Mouse (Mus musculus): Measurements from ENCODE around the gene Dscaml1. TPM values are rescaled to one million over a fixed set of nuclear protein-coding genes. Genes with fewer than 3 reads are reported as not detected.

The Dscaml1 gene
- polyA plus RNA-seq, 1 experiment from 2014 or later: 0.24 TPM

DNA sequence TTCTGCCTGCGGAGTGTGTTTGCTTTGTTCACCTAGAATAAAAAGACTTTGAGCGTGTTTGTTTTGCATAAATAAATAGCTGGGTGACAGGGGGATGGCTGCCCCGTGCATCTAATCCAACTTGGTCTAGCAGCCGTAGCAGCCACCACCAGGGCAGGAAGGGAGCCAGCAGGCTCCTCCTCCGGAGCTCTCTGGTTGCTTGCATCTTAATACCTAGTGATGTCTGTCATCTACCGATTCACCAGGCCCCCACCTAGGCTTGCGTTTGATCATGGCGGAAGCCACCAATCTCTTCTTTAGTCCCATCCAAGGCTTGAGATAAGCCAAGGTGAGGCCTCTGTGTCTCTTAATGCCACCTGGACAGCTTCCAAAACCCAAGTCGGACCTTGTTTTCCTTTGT, 193.6 kb downstream of the Dscaml1 start:
- H3K9ac ChIP-seq (ENCODE audit: low read depth, low read length): no peak overlapping the region
- H3K4me2 ChIP-seq (ENCODE audit: low read length): no peak overlapping the region
- ATAC-seq (replicated peaks; ENCODE audit: low FRiP score, low read depth): no peak
- H3K4me1 ChIP-seq (replicated peaks; ENCODE audit: insufficient read depth, low read length): no peaks in the 10 kb centered on the region
- no peaks in the 10 kb centered on the region for H3K36me3 ChIP-seq (ENCODE audit: insufficient read depth, low read length)
- DNase-seq (ENCODE audit: low spot score): no peak
- no peak overlapping the region for H3K27ac ChIP-seq
- no peak overlapping the region for H3K4me3 ChIP-seq (replicated peaks; ENCODE audit: low read depth, low read length)
- no peaks in the 10 kb centered on the region for H3K9me3 ChIP-seq (replicated peaks; ENCODE audit: low read length)
- no peak for TF ChIP-seq CTCF (IDR thresholded peaks at IDR 0.05; ENCODE audit: low read depth)
- WGBS: 44% methylated on average over 9 of the region's 9 CpGs
- no peaks in the 10 kb centered on the region for H3K27me3 ChIP-seq (ENCODE audit: insufficient read depth, low read length)

DNA sequence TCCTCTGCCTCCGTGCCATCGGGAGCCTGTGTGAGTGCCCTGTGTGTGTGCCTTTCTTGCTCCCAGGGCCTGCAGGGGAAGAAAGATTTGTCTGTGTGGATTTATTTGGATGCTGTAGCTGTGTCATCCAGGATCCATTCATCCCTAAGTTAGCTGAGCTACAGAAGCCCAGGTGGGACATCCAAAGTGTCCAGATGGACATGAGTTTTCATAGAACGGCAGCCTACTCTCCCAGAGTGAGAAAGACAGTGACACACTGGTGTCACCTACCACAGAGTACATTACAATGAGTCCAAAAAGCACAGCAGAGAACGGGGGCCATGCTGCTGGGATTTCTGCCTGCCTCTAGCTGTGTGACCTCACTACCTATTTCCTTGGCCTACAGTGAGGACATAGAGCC, 194.5 kb downstream of the Dscaml1 start:
- no peak overlapping the region for H3K9ac ChIP-seq (ENCODE audit: low read depth, low read length)
- ATAC-seq (replicated peaks; ENCODE audit: low FRiP score, low read depth) (no peak), DNase-seq (ENCODE audit: low spot score) (no peak)
- no peak overlapping the region for H3K27ac ChIP-seq
- no peaks in the 10 kb centered on the region for H3K4me1 ChIP-seq (replicated peaks; ENCODE audit: insufficient read depth, low read length)
- 84% methylated on average over 4 of the region's 4 CpGs for WGBS
- H3K27me3 ChIP-seq (ENCODE audit: insufficient read depth, low read length): no peaks in the 10 kb centered on the region
- H3K4me3 ChIP-seq (replicated peaks; ENCODE audit: low read depth, low read length): no peak overlapping the region
- H3K36me3 ChIP-seq (ENCODE audit: insufficient read depth, low read length): no peaks in the 10 kb centered on the region
- H3K4me2 ChIP-seq (ENCODE audit: low read length): no peak overlapping the region
- no peak for TF ChIP-seq CTCF (IDR thresholded peaks at IDR 0.05; ENCODE audit: low read depth)
- no peaks in the 10 kb centered on the region for H3K9me3 ChIP-seq (replicated peaks; ENCODE audit: low read length)

DNA sequence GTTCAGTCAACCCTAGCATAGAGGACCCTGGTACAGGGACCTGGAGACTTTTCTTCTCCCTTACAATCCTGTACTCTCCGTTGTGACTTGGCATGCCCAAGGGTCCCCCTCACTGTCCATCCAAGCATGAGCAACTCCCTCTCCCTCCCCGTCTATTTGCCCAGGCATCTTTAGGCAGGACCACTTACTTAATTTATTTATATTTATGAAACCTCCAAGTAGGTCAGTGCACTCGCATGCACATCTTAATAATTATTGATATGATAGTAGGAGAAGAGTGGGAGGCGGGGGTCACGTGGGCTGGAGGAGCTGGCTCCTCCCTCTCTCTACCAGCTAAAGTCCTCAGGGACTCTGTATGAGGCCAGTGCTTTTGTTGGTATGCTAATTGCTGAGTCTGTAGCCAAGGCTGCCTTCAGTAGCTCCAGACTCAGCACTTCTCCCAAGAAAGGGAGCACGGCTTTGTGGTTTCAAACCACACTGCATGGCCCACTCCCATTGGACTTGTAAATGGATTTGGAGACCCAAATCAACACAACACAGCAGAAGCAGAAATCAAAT, 199.5 kb downstream of the Dscaml1 start:
- no peaks in the 10 kb centered on the region for H3K36me3 ChIP-seq (ENCODE audit: insufficient read depth, low read length)
- H3K4me2 ChIP-seq (ENCODE audit: low read length): no peak overlapping the region
- no peak for TF ChIP-seq CTCF (IDR thresholded peaks at IDR 0.05; ENCODE audit: low read depth)
- no peaks in the 10 kb centered on the region for H3K4me1 ChIP-seq (replicated peaks; ENCODE audit: insufficient read depth, low read length)
- 56% methylated on average over 6 of the region's 6 CpGs for WGBS
- ATAC-seq (replicated peaks; ENCODE audit: low FRiP score, low read depth): no peak
- H3K27ac ChIP-seq: no peak overlapping the region
- no peaks in the 10 kb centered on the region for H3K9me3 ChIP-seq (replicated peaks; ENCODE audit: low read length)
- no peak for DNase-seq (ENCODE audit: low spot score)
- no peaks in the 10 kb centered on the region for H3K27me3 ChIP-seq (ENCODE audit: insufficient read depth, low read length)
- H3K9ac ChIP-seq (ENCODE audit: low read depth, low read length): no peak overlapping the region
- no peak overlapping the region for H3K4me3 ChIP-seq (replicated peaks; ENCODE audit: low read depth, low read length)

DNA sequence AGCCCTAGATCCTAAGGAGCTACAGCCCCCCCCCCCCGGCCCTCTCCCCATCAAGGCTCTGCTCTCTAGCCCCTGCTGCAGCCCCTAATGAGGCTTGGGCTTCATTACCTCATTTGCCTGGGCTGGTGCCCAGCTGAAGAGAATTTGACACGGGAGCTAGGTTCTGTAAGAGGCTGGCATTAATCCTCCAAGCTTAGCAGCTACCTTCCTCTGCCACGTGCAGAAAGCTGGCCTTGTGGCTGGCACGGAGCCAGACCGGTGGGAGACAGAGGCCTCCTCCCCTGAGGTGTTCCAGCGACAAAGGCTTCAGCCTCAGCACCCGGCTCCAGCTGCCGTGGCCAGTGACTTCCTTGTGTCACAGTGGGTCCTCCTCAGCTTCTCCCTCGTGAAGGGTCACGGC, 206.1 kb downstream of the Dscaml1 start:
- no peaks in the 10 kb centered on the region for H3K36me3 ChIP-seq (ENCODE audit: insufficient read depth, low read length)
- no peak overlapping the region for H3K9ac ChIP-seq (ENCODE audit: low read depth, low read length)
- peak; percentile 19 for DNase-seq (ENCODE audit: low spot score)
- no peak for TF ChIP-seq CTCF (IDR thresholded peaks at IDR 0.05; ENCODE audit: low read depth)
- H3K4me2 ChIP-seq (ENCODE audit: low read length): no peak overlapping the region
- no peak overlapping the region for H3K27ac ChIP-seq
- H3K9me3 ChIP-seq (replicated peaks; ENCODE audit: low read length): no peaks in the 10 kb centered on the region
- 26% methylated on average over 10 of the region's 10 CpGs for WGBS
- ATAC-seq (replicated peaks; ENCODE audit: low FRiP score, low read depth): no peak
- no peaks in the 10 kb centered on the region for H3K27me3 ChIP-seq (ENCODE audit: insufficient read depth, low read length)
- no peak overlapping the region for H3K4me3 ChIP-seq (replicated peaks; ENCODE audit: low read depth, low read length)
- H3K4me1 ChIP-seq (replicated peaks; ENCODE audit: insufficient read depth, low read length): no peaks in the 10 kb centered on the region; the same call in 1 of the 2 replicates

DNA sequence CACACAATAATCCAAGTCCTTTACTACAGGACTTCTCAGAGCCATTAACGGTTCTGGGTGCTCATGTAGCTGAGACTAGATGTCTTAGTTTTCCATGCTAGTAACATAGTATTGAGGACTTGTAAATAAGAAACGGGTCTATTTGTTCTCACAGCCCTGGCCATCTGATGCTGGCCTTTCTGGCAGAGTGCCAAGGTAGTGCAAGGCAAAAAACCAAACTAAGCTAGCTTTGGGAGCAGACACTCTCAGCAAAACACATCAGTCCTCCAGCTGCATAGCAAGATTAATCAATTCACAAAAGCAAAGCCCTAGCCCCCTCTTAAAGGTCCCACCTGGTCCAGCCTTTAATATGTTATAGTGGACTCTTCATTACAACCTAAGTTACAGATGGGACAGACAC, 206.6 kb downstream of the Dscaml1 start:
- DNase-seq (ENCODE audit: low spot score): peak; percentile 30

DNA sequence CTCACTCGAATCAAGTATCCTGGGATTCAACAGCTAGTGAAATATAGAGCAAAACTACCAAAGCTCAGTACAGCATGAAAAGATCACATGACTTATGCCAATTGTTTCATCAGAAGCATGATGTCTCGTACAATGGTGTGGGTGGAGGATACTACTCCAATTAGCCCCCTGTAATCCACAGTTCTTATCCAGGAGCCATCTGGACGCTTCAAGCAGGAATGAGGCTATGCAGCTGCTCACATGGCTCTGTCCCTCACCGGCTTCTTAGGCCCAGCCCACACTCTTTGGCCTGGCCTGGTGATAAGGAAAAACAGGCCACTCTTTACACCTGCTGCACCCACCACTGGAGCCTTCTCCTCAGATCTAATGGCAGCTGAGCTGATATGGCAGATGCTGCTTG, 208.6 kb downstream of the Dscaml1 start:
- Histone ChIP-seq H3K4me2 (ENCODE audit: low read length) (no peak overlapping the region), H3K9me3 (replicated peaks; ENCODE audit: low read length) (no peaks in the 10 kb centered on the region), H3K4me3 (replicated peaks; ENCODE audit: low read depth, low read length) (no peak overlapping the region), H3K4me1 (replicated peaks; ENCODE audit: insufficient read depth, low read length) (no peaks in the 10 kb centered on the region; the same call in 1 of the 2 replicates), H3K9ac (ENCODE audit: low read depth, low read length) (no peak overlapping the region), H3K27ac (no peak overlapping the region), H3K36me3 (ENCODE audit: insufficient read depth, low read length) (no peaks in the 10 kb centered on the region), H3K27me3 (ENCODE audit: insufficient read depth, low read length) (no peaks in the 10 kb centered on the region)
- 75% methylated on average over 4 of the region's 4 CpGs for WGBS
- DNase-seq (ENCODE audit: low spot score): no peak
- TF ChIP-seq CTCF (IDR thresholded peaks at IDR 0.05; ENCODE audit: low read depth): no peak
- ATAC-seq (replicated peaks; ENCODE audit: low FRiP score, low read depth): no peak

More for the DNA sequence above, 206.6 kb downstream of the Dscaml1 start:
- no peak for TF ChIP-seq CTCF (IDR thresholded peaks at IDR 0.05; ENCODE audit: low read depth)
- Histone ChIP-seq H3K27me3 (ENCODE audit: insufficient read depth, low read length) (no peaks in the 10 kb centered on the region), H3K36me3 (ENCODE audit: insufficient read depth, low read length) (no peaks in the 10 kb centered on the region), H3K9ac (ENCODE audit: low read depth, low read length) (no peak overlapping the region), H3K4me3 (replicated peaks; ENCODE audit: low read depth, low read length) (no peak overlapping the region), H3K9me3 (replicated peaks; ENCODE audit: low read length) (no peaks in the 10 kb centered on the region), H3K4me2 (ENCODE audit: low read length) (no peak overlapping the region), H3K27ac (no peak overlapping the region), H3K4me1 (replicated peaks; ENCODE audit: insufficient read depth, low read length) (no peaks in the 10 kb centered on the region; the same call in 1 of the 2 replicates)
- WGBS: 39% methylated on average over 2 of the region's 2 CpGs
- no peak for ATAC-seq (replicated peaks; ENCODE audit: low FRiP score, low read depth)

DNA sequence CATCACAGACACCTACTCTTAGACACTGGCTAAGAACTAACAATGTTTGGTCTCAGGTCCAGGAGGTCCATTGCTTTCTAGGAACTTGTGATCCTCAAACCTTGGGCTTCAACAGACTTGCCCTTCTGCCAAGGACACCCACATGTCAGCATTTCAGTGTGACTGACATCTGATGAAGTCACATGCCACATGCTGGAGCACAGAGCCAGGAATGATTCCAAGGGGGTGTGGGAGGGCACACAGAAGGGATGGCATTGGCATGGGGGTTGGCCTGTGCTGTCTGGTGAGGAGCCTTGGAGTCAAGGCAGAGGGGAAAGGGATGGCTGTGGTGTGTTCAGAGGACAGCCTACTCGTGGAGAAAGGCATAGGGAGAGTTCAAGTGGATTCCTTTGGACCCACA, 210.9 kb downstream of the Dscaml1 start:
- no peak for TF ChIP-seq CTCF (IDR thresholded peaks at IDR 0.05; ENCODE audit: low read depth)
- ATAC-seq (replicated peaks; ENCODE audit: low FRiP score, low read depth) (no peak), DNase-seq (ENCODE audit: low spot score) (no peak)
- WGBS: 38% methylated on average over 1 of the region's 1 CpGs
- no peaks in the 10 kb centered on the region; the same call in 1 of the 2 replicates for H3K4me1 ChIP-seq (replicated peaks; ENCODE audit: insufficient read depth, low read length)
- no peaks in the 10 kb centered on the region for H3K36me3 ChIP-seq (ENCODE audit: insufficient read depth, low read length)
- no peak overlapping the region for H3K4me3 ChIP-seq (replicated peaks; ENCODE audit: low read depth, low read length)
- H3K27ac ChIP-seq: no peak overlapping the region
- H3K9ac ChIP-seq (ENCODE audit: low read depth, low read length): no peak overlapping the region
- H3K27me3 ChIP-seq (ENCODE audit: insufficient read depth, low read length): no peaks in the 10 kb centered on the region
- H3K4me2 ChIP-seq (ENCODE audit: low read length): no peak overlapping the region
- no peaks in the 10 kb centered on the region for H3K9me3 ChIP-seq (replicated peaks; ENCODE audit: low read length)
